Mouse (Mus musculus) CH12.LX (cell line): ENCODE results near the gene Dkkl1.

Source experiments
- CTCF ChIP-seq, 2 experiments: IDR thresholded peaks in 1 of 2; conservative IDR thresholded peaks in 1 of 2; 2 replicates each; pipeline ENCODE4 v1.5.1; 2011 to 2012; ENCODE audit warnings: low read depth in 2 of 2, low read length in 2 of 2, improper control_type of control experiment in 1 of 2, inconsistent platforms in 1 of 2, mild to moderate bottlenecking in 1 of 2, moderate library complexity in 1 of 2
- EP300 ChIP-seq: IDR thresholded peaks from 2 replicates; pipeline ENCODE4 v1.6.1; 2011; ENCODE audit warnings: low read length, improper control_type of control experiment
- POLR2A ChIP-seq: IDR thresholded peaks from 2 replicates; pipeline ENCODE4 v1.6.1; 2011; ENCODE audit warnings: low read depth, mild to moderate bottlenecking, improper control_type of control experiment, low read length
- ZNF384 ChIP-seq: IDR thresholded peaks from 2 replicates; pipeline ENCODE4 v1.6.1; 2012; ENCODE audit warnings: low read depth, low read length, improper control_type of control experiment, inconsistent platforms

GRCm38 (mm10) chr7:45166950-45167401, 45.0 kb downstream of the Dkkl1 start:
- no peak for TF ChIP-seq CTCF (conservative IDR thresholded peaks at IDR 0.05 in 1 of 2, IDR thresholded peaks at IDR 0.05 in 1 of 2; ENCODE audit: low read depth in 2 of 2, low read length in 2 of 2)
- TF ChIP-seq EP300 = no peak
- TF ChIP-seq ZNF384 = no peak
- no peak for TF ChIP-seq POLR2A
